ENCODE assay signal across 14 mouse cellular contexts in genomic region chr14:10797595-10797994, GRCm38 (mm10).
"Had no signal": no experiment of that assay in that cellular context is flagged by ENCODE, and none has a peak within 500 bp of the region (broad histone marks: within the 10 kb centered on the region; RNA-seq: fewer than 3 reads in every experiment).

No protein-coding gene starts in this region.

- H3K27me3 ChIP-seq: neural tube, embryonic 12.5 days; neural tube, embryonic 13.5 days; neural tube, embryonic 15.5 days had no signal

- H3K9ac ChIP-seq: neural tube, embryonic 12.5 days; neural tube, embryonic 13.5 days; neural tube, embryonic 15.5 days had no signal

- H3K4me1 ChIP-seq: neural tube, embryonic 12.5 days; neural tube, embryonic 13.5 days; neural tube, embryonic 15.5 days had no signal

- H3K4me3 ChIP-seq: neural tube, embryonic 12.5 days; neural tube, embryonic 13.5 days; neural tube, embryonic 15.5 days had no signal

- H3K27ac ChIP-seq: neural tube, embryonic 12.5 days; neural tube, embryonic 13.5 days; neural tube, embryonic 15.5 days had no signal

- H3K4me2 ChIP-seq: neural tube, embryonic 12.5 days; neural tube, embryonic 13.5 days; neural tube, embryonic 15.5 days had no signal

- H3K9me3 ChIP-seq: neural tube, embryonic 12.5 days; neural tube, embryonic 13.5 days; neural tube, embryonic 15.5 days had no signal

- DNase-seq: retina, postnatal 1 day; right cerebral cortex, postnatal 14 days; right cerebral cortex, postnatal 25 days; right cerebral cortex, postnatal 4 days; spleen, adult 18-20 months; thymus, adult 18-20 months; thymus, adult 2 months; thymus, postnatal 14 days; thymus, postnatal 25 days; thymus, postnatal 36 days; thymus, postnatal 4 days had no signal

- H3K36me3 ChIP-seq: neural tube, embryonic 12.5 days; neural tube, embryonic 13.5 days; neural tube, embryonic 15.5 days had no signal
